8 mouse cellular contexts compared by ENCODE assay signal in genomic region chr15:79878725-79879136, GRCm38 (mm10). TPM values are rescaled to one million over a fixed set of nuclear protein-coding genes. Genes with fewer than 3 reads are reported as not detected.
DNase-seq lines count a peak whose midpoint lies in the region; ATAC-seq and TF ChIP-seq lines count a peak whose summit lies in the region.

No protein-coding gene starts in this region.

- DNase-seq in hindbrain, embryonic 11.5 days (ENCODE audit: low spot score) = no peak
- peak; percentile 88 for DNase-seq in MEL-GATA-1-ER (ENCODE audit: extremely low read depth, low read depth)
- DNase-seq in heart, postnatal 0 days (ENCODE audit: low spot score) = peak; percentile 32
- peak; percentile 73 for DNase-seq in lung, postnatal 10 days
- DNase-seq in spleen, postnatal 36 days (ENCODE audit: low spot score in 2 of 2) = no peak
- no peak for DNase-seq in c-Kit-positive CD71-positive TER-119-positive erythroid progenitor cells, embryonic 14.5 days (ENCODE audit: low spot score)
- no peak for DNase-seq in adrenal gland, postnatal 25 days

- no peak for TF ChIP-seq EP300 in heart, postnatal 0 days (IDR thresholded peaks at IDR 0.05; ENCODE audit: low read depth)

- H3K9ac ChIP-seq in hindbrain, embryonic 13.5 days = no peak overlapping the region
- H3K9ac ChIP-seq in hindbrain, embryonic 11.5 days (ENCODE audit: low read depth, low read length) = no peak overlapping the region
- H3K9ac ChIP-seq in heart, postnatal 0 days (replicated peaks; ENCODE audit: low read depth, low read length) = 0 out of 2 replicates have a peak overlapping the region, but pooled peaks have one; percentile 12

- H3K27ac ChIP-seq in hindbrain, embryonic 13.5 days = peak overlapping the region; percentile 40
- no peak overlapping the region for H3K27ac ChIP-seq in hindbrain, embryonic 11.5 days (ENCODE audit: low read depth, low read length)
- peak overlapping the region; percentile 94 for H3K27ac ChIP-seq in heart, postnatal 0 days (ENCODE audit: low read depth)

- peaks cover 18% of the 10 kb centered on the region for H3K4me1 ChIP-seq in hindbrain, embryonic 13.5 days (replicated peaks)
- H3K4me1 ChIP-seq in hindbrain, embryonic 11.5 days (replicated peaks; ENCODE audit: control insufficient read depth, insufficient read depth, low read length) = no peaks in the 10 kb centered on the region
- H3K4me1 ChIP-seq in heart, postnatal 0 days (ENCODE audit: control insufficient read depth, insufficient read depth) = peaks cover 25% of the 10 kb centered on the region

- H3K27me3 ChIP-seq in hindbrain, embryonic 13.5 days = no peaks in the 10 kb centered on the region
- H3K27me3 ChIP-seq in hindbrain, embryonic 11.5 days (ENCODE audit: control insufficient read depth, insufficient read depth, low read length) = no peaks in the 10 kb centered on the region
- H3K27me3 ChIP-seq in heart, postnatal 0 days (ENCODE audit: control insufficient read depth, insufficient read depth, low read length) = no peaks in the 10 kb centered on the region

- 72% methylated on average over 6 of the region's 6 CpGs for WGBS in hindbrain, embryonic 13.5 days
- 77% methylated on average over 6 of the region's 6 CpGs for WGBS in hindbrain, embryonic 11.5 days
- 46% methylated on average over 6 of the region's 6 CpGs for WGBS in heart, postnatal 0 days

- H3K9me3 ChIP-seq in hindbrain, embryonic 13.5 days = no peaks in the 10 kb centered on the region
- H3K9me3 ChIP-seq in hindbrain, embryonic 11.5 days (ENCODE audit: control insufficient read depth, low read length) = no peaks in the 10 kb centered on the region
- no peaks in the 10 kb centered on the region for H3K9me3 ChIP-seq in heart, postnatal 0 days (replicated peaks; ENCODE audit: control insufficient read depth, low read length)

- H3K36me3 ChIP-seq in hindbrain, embryonic 13.5 days = no peaks in the 10 kb centered on the region
- H3K36me3 ChIP-seq in hindbrain, embryonic 11.5 days (ENCODE audit: control insufficient read depth, insufficient read depth, low read length) = no peaks in the 10 kb centered on the region
- no peaks in the 10 kb centered on the region for H3K36me3 ChIP-seq in heart, postnatal 0 days (replicated peaks; ENCODE audit: control insufficient read depth, insufficient read depth, low read length)

- ATAC-seq in hindbrain, embryonic 13.5 days (ENCODE audit: low FRiP score) = no peak
- no peak for ATAC-seq in hindbrain, embryonic 11.5 days (ENCODE audit: low FRiP score)
- peak; percentile 30 for ATAC-seq in heart, postnatal 0 days (ENCODE audit: insufficient read depth, low read depth)

- H3K4me2 ChIP-seq in hindbrain, embryonic 13.5 days = no peak overlapping the region
- no peak overlapping the region for H3K4me2 ChIP-seq in hindbrain, embryonic 11.5 days (replicated peaks; ENCODE audit: low read depth, low read length)
- peak overlapping the region; percentile 46 for H3K4me2 ChIP-seq in heart, postnatal 0 days (ENCODE audit: low read depth, low read length)

- no peak overlapping the region for H3K4me3 ChIP-seq in hindbrain, embryonic 13.5 days
- H3K4me3 ChIP-seq in hindbrain, embryonic 11.5 days (ENCODE audit: low read depth, low read length) = no peak overlapping the region
- 0 out of 2 replicates have a peak overlapping the region, but pooled peaks have one; percentile 5 for H3K4me3 ChIP-seq in heart, postnatal 0 days (ENCODE audit: low read depth, low read length)

- no peak for TF ChIP-seq CTCF in heart, postnatal 0 days (IDR thresholded peaks at IDR 0.05; ENCODE audit: low read depth)

RNA-seq across cellular contexts. Expression of gene Apobec3, which starts 12.7 kb away (rescaled TPM):
- 4.5 and 4.7 TPM in 2 replicates for polyA plus RNA-seq in hindbrain, embryonic 13.5 days (2015; fragmentation: Nextera tagmentation; extraction: Ambion mirVana)
- 6.0 and 9.3 TPM in 2 replicates for polyA plus RNA-seq in hindbrain, embryonic 11.5 days (2014; fragmentation: Nextera tagmentation; extraction: Ambion mirVana)
- 2.3 and 5.1 TPM in 2 replicates for total RNA-seq in heart, postnatal 0 days (2014; rRNA removed; ENCODE audit: low replicate concordance)
- 6.3 and 6.6 TPM in 2 replicates for polyA plus RNA-seq in heart, postnatal 0 days (2015; fragmentation: Nextera tagmentation; extraction: Ambion mirVana)
- total RNA-seq in adrenal gland, postnatal 25 days (2021) = 17.5 and 25.0 TPM in 2 replicates

RNA-seq across cellular contexts. Expression of gene Cbx6, which starts 44.2 kb away (rescaled TPM):
- polyA plus RNA-seq in hindbrain, embryonic 13.5 days (2015; fragmentation: Nextera tagmentation; extraction: Ambion mirVana) = 50.2 and 52.6 TPM in 2 replicates
- polyA plus RNA-seq in hindbrain, embryonic 11.5 days (2014; fragmentation: Nextera tagmentation; extraction: Ambion mirVana) = 10.8 and 14.4 TPM in 2 replicates
- 47.3 and 51.8 TPM in 2 replicates for total RNA-seq in heart, postnatal 0 days (2014; rRNA removed; ENCODE audit: low replicate concordance)
- 24.9 and 25.6 TPM in 2 replicates for polyA plus RNA-seq in heart, postnatal 0 days (2015; fragmentation: Nextera tagmentation; extraction: Ambion mirVana)
- total RNA-seq in adrenal gland, postnatal 25 days (2021) = 55.3 and 73.0 TPM in 2 replicates

RNA-seq across cellular contexts. Expression of gene Npcd, which starts 44.7 kb away (rescaled TPM):
- polyA plus RNA-seq in hindbrain, embryonic 13.5 days (2015; fragmentation: Nextera tagmentation; extraction: Ambion mirVana) = 0.34 and 0.51 TPM in 2 replicates
- polyA plus RNA-seq in hindbrain, embryonic 11.5 days (2014; fragmentation: Nextera tagmentation; extraction: Ambion mirVana) = 0.26 TPM in 1 of 2 replicates, not detected in the other
- total RNA-seq in heart, postnatal 0 days (2014; rRNA removed; ENCODE audit: low replicate concordance) = 1.9 and 8.7 TPM in 2 replicates
- polyA plus RNA-seq in heart, postnatal 0 days (2015; fragmentation: Nextera tagmentation; extraction: Ambion mirVana) = not detected in 2 replicates
- total RNA-seq in adrenal gland, postnatal 25 days (2021) = 1.7 and 2.6 TPM in 2 replicates

Comparison
In these comparisons a context has a peak if more than half of its experiments do, and no peak if none do; other contexts are left out.
1. DNase-seq: peak in MEL-GATA-1-ER (single experiment), heart, postnatal 0 days (single experiment) and lung, postnatal 10 days (single experiment); none in hindbrain, embryonic 11.5 days (single experiment), spleen, postnatal 36 days (0 of 2), c-Kit-positive CD71-positive TER-119-positive erythroid progenitor cells, embryonic 14.5 days (single experiment) and adrenal gland, postnatal 25 days (single experiment).